Mouse (Mus musculus) erythroid progenitor cell, adult 5-6 weeks (primary cell): ENCODE measurements around the gene D5Ertd579e. TPM values are rescaled to one million over a fixed set of nuclear protein-coding genes. Genes with fewer than 3 reads are reported as not detected.

Experiments
- ATAC-seq: replicated peaks from 2 replicates; pipeline ENCODE4 v1.8.0; 2016; ENCODE audit warnings: moderate number of reproducible peaks, mild to moderate bottlenecking, moderate TSS enrichment, inconsistent platforms; ENCODE audit not compliant: poor library complexity, low FRiP score, severe bottlenecking
- total RNA-seq, 2 experiments: library from RNA; stranded (forward) in 1 of 2; stranded (reverse) in 1 of 2; fragments of 150-400 nt in 1 of 2; fragments of 186-747, 209-891 nt in 1 of 2; gene quantifications; 2 replicates each; pipeline versions ENCODE4 v1.2.3 to v1.2.4; 2015 to 2017; ENCODE audit warnings: low replicate concordance in 2 of 2

The D5Ertd579e gene
- total RNA-seq, 2 experiments from 2014 or later = 143 to 235 TPM

DNA sequence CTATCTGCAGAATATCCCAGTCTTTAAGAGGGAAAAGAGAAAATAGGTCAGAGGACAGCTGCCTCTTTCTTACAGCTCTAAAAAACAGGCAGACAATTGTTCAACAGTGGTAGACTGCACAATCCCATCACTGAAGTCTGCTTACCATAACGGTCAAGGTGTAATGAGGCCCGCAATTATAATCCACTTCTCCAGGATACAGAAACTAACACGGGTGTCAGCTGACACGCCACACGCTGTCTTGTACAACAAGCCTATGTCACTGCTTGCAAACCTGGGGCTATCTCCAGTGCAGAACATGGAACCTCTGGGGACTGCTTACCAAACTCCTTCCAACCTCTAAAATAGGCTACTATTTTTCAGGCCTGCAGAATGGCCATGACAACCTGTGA is 74.8 kb downstream of the D5Ertd579e start:
- ATAC-seq = peak; percentile 52

DNA sequence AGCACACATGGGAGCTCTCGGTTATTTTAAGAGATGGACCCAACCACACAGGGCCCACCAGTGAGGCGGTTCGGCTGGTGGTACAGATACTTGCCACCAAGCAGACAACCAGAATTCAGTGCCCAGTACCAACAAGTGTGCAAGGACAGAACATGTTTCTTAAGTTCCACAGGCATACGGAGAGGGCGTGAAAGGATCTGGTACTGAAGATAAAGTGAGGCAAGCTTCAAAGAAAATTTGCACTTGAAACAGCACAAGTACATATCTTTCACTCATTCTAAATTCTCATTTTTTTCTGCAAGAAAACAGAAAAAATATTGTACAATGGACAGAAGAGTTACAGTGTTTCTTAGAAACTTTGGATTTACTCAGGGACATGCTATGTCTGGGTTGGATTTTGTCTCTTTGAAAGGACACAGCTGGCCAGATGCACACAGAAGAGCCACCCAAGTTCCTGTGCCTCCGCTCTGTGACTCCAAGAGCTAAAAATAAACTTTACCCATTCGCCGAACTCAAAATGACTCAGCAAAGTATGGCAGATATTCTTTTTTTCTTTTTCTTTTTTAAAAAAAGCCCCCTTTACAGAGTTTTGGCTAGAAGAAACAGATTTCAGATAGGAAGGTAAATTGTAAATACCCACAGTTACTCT is 75.3 kb downstream of the D5Ertd579e start:
- ATAC-seq = peak; percentile 88

DNA sequence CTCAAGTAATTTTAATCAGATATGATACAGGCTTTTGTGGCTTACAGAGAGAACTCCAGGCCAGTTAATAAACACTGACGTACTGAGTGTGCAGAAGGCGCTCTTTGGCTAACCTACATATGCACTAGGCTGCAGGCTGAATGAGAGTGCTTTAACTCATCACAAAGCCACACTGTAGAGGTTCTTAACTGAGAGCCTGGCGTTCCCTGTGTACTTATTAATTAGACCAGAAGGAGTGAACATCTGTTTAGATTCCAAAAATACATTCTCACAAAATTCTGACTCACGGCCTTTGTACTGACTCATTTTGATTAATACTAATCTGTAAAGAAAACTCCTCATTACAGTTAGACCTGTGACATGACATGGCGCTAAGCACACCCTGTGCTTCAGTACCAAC is 76.9 kb downstream of the D5Ertd579e start:
- no peak for ATAC-seq

DNA sequence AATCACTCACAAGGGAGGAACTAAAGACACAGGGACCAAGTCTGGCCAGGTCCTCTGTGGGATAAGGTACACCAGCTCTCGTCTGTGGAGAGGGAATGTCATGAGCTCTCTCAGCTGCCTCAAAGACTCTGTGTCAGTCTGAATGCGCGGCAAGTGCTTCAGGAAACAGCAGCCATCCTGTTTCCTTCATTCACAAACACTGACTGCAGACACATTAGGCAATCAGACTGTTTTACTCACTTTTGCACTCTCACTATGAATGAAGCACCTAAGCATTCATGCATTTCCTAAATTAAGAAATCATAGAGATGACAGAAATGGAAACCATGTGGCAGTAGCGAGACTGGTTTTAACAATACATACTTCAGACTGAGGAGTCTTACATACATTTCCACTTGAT is 77.5 kb downstream of the D5Ertd579e start:
- no peak for ATAC-seq

DNA sequence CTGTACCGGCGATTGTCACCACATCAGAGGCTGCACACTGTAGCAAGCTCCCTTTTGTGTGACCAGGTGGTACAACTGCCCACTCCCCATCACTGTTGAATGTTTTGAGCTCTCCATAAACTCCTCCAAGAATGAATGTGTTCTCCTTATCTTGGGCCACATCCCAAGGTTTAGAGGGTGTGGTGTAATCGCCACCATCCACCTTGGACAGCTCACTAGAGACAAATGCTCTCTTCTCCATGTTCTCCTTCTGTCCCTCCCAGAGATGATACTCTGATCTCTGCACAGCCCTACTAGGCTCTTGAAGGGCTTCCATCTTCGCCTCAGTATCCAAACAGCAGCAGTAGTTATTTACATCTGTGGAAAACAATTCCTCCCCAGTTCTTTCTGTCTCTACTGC is 81.7 kb downstream of the D5Ertd579e start:
- peak; percentile 84 for ATAC-seq

DNA sequence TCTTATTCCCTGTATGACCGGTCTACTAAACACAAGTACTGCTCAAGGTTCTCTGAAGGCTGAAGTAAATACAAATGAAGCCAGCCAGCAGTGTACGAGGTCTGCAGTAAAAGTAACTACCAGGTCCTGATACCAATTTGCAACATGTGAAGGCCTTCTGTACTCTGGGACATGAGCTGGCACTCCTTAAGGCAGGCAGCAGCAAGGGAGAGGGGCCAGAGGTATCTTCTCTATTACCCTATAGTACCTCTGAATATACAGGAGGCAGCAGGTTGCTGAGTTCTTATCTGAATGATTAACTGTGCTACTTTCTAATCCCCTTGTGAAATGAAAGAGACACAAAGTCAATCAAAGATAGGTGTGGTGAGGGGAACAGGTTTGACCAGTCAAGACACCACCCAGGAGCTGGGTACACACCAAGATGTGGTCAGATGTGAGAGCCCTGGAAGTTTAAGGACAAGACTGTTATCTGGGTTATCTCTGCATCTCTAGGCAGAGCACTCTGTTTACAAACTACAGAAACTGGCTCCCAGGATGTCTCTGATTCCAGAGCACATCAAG is 86.8 kb downstream of the D5Ertd579e start:
- ATAC-seq = no peak

DNA sequence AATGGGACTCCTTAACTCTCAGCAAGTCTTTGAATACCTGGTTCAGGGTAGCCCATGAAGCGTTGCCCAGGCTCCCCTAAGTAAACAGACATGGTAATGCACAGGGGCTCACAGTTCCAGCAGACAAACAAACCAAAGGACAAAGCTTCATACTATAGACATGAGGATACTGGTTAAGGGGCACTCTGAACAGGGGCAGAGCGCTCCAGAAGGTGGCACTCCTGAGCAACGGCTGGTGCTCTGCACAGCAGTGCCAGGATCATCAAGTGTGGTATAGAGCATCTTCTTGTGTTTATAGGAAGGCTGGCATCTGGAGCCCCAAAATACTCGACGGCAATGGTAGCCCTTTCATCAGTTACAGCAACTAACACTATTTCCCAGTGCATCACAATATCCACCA is 92.8 kb downstream of the D5Ertd579e start:
- ATAC-seq = peak; percentile 59

DNA sequence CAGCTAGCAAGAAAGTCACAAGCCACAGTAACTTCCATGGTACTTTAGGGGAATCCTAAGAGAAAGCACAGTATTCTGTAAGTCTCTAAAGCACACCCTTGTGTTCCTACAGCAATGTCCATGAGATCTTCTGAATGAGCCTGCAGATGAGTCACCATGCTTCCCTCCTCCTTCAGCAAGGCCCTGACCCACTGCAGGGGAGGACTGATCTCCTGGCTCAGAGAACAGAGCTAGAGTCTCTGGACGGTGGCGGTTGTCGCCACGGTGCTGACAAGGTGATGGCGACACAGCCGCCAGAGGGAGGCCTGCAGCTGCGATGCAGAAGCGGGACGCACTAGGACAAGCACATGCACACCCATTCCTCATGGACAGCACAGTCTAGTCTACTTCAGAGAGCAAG is 93.8 kb downstream of the D5Ertd579e start:
- no peak for ATAC-seq

DNA sequence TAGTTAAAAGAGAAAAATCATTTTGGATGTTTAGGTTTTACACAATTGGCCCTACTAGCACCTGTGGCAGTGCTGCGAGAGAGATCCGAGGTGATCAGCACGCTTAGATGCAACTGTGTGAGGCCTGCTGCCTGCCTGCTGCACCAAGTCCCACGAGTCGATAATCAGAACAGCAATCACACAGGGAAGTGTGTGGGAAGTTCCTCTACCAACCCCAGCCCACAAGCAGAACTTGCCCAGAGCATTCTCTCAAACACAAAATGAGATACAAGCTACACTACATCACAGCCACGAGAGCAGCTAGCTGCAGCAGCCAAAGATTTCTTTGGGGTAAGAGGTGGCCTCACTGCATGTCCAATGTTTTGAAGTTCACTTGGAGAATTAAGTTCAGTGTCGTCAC is 94.3 kb downstream of the D5Ertd579e start:
- ATAC-seq = no peak

DNA sequence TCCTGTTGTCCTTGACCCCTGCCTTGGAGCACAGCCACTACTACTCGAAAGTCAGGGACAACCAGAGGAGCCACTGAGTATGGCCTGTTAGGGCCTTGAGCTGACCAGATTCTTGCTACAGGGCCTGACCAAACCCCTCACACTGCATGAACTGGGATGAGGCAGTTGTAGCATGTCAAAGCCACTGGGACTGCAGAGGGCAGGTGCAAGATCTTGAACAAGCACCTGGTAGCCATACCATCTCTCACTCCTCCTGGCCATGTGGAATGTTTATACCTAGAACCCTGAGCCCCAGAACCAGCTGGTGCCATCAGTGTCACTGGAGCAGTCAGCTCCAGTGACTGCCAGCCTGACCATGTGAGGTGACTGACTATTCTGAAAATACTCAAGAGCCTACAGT is 96.9 kb downstream of the D5Ertd579e start:
- 0 out of 2 replicates have a peak, but pooled peaks have one; percentile 12 for ATAC-seq

DNA sequence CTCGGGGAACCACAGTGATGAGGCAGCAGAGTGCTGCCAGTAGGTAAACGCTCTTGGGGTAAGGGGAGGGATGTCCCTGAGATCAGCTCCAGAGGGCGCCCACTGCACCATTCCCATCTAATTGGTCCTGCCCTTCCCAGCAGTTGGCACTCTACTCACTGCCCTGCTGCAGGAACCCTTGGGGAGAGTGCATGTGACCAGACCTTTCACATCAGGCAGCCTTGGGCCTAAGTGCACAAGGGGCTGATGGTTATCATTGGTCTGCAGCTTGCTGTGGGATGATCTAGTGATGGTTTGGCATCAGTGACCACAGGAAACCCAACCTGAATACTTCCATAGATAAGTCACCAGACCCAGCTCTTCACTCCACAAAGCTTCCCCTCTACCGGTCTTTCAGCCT is 98.2 kb downstream of the D5Ertd579e start:
- no peak for ATAC-seq

DNA sequence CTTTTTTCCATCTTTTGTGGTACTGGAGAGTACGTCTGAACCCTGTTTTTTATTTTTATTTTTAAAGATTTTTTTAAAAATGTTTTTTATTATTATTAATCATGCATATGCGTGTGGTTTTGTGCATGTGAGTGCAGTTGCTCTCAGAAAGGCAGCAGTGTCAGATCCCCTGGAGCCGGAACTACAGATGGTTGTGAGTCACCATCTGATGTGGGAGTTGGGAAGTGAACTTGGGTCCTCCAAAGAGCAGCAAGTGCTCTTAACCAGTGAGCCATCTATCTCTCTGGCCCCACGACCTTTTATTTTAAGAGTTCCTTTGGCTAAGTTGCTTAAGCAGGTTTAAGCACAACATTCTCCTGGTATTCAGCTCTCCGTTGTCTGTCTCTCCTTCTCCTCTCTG is 99.6 kb downstream of the D5Ertd579e start:
- no peak for ATAC-seq

DNA sequence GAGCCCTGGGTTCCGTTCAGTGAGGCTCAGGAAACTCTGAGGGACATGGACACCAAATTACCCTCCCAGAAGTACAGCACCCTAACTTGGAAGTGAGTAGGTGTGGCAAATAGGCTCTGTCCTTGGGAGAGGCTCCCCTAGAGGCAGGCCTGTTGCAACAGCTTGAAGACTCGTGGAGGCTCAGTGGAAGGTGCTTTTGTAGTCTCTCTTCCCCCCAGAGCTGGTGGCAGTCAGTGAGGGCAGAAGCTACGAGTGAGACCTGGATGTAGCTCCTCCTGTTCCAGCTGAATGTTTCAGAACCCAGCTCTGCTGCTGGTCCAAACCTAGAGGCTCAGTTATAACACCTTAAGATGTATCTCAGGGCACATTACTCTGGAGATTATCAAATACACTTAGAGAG is 100.7 kb downstream of the D5Ertd579e start:
- no peak for ATAC-seq

DNA sequence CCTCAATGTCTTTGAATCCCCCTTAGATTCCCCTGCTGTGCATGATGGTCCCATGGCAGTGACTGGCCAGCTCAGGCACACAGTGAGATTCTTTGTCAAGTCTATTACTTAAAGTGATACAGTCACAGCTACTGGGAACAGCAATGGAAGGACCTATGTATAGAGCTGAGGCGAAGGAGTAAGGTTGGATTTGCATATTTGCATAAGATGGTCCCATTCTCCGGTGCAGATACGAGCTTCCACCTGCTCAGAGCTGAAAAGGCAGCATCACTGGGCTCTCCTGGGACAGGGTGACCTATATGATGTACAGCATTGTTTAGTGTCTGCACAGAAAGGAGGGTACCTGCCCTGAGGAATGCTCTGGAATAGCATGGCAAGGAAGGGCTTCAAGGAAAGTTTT is 101.5 kb downstream of the D5Ertd579e start:
- ATAC-seq = no peak

DNA sequence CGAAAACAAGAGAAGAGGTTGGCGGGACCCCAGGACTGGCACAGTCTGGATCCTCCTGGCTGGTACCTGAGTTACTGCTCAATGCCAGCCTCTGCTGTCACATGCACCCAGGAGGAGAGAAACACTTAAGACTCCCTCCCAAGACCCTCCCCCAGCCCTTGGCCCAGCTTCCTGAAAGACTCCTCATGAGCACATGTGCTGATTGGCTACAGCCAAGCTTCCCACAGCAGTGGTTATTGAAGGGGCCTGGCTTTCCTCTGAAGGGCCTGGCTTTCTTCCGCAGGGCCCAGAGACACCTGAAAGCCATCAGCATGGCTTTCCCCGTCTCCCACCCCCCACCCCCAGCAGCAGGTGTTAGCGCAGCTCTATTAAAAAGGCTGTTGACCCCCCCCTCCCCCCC is 102.6 kb downstream of the D5Ertd579e start, which contains the start of gene Tbc1d14:
TSS of gene Tbc1d14 (minus strand) at position 101 of the 400 bp plus-strand sequence.
- no peak for ATAC-seq

DNA sequence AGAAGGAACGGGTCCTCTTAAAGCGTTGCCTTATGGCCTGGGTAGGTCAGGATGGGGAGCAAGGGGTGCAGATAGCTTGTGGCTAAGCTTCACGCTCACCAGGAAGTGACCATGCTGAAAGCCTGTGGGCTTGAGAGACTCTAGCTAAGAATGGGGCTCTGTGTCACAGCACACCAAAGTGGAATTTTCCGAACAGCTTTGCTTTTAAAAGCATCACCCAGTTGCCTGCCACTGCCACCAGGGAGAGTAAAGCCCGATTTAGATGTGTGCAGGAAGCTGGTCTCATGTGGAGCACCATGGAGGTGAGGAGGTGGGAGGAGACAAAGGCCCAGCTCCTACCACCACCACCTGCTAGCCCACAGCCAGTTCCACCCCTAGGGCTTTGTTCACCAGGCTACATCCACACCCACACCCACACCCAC is 105.3 kb downstream of the D5Ertd579e start:
- ATAC-seq = no peak

DNA sequence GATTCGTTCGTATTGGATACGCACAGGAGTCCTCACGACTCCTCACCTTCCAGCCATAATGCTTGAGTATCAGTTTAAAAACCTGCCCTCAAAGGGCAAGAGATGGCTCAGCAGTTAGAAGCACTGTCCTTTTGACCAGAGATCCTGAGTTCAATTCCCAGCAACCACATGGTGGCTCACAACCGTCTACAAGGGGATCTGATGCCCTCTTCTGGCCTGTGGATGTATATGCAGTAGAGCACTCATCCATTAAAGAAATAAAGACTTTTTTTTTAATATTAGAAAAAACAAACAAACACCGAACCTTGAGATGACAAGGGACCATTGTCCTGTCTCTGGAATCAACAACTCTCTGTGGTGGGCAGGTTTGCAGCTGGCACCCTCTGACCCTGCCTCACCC is 111.5 kb downstream of the D5Ertd579e start:
- no peak for ATAC-seq

DNA sequence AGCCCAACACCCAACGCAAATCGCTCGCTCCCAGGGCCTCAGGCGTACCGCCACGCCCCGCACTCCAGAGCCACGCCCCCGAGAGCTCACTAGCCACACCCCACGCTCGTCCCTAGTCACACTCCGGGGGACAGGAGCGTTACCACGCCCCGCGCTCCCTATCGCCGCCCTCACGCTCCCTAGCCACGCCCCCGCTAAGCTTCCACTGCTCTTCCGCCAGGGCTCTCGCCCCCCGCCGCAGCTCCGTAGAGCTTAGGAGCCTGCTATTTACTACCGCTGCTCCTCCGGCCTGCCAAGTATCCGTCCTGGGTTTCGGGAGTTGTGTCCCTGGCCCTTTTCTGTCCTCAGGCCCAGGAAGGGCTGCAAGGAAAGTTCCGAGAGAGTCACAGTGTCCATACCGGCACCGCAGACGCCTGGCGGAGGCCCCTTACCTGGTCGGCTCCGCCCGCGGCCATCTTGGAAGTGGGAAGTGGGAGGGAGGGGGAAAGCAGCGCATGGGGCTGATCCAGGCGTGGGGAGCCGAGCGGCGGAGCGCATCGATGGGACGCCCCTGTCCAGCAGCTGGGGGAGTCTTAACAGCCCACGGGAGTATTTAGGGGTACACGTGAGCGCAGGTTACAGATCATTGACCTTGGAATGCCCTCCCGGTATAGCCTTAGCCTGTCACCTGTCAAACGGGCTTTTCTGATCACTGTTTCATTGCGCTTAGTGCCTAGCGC is 113.7 kb downstream of the D5Ertd579e start:
- ATAC-seq = peak; percentile 89

DNA sequence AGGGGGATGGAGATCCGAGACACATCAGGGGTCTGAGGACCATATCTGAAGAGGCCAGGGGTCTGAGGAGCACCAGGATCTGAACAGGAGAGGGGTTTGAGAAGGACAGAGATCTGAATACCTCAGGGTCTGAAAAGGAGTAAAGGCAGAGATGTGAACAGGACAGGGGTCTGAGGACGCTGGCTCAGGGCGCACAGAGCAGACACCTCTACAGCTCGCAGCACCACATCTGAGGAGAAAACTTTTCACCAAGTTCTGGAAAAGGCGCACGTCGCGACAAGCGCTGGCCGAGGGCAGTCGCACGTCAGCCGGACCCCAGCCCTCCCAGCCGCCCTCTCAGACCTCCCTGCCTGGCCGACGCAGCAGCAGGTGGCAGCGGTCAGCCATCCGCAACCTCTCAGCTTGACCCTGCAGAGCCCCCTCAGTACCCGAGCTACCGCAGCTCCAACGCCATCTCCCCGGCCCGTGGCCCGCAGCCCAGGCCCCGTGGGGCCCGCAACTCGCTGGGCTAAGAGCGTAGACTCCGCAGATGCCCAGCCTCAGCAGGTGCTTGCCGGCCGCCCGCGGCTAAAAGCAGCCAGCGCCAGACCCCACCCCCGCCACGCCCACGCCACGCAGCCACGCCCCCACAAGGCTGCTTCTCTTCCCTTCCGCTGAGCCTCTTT is 114.4 kb downstream of the D5Ertd579e start:
- peak; percentile 0; the same call in 1 of the 2 replicates for ATAC-seq

DNA sequence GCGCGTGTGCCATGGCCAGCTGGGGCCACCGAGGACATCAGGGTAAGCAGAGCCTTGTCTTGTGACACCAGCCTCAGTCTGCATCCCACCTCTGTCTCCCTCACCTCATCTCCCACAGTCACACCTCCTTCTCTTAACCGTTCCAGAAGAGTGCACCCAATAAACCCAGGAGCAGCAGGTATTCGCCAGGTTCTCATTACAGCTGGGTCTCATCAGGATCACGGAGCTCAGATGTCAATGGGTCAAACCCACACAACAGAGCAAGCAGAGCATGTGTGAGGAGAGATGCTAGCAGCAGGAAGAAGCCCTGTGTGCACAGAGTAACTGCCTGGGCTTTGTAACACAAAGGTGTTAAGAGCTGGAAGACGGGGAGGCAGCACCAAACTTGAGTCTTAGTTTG is 115.9 kb downstream of the D5Ertd579e start:
- ATAC-seq = no peak

DNA sequence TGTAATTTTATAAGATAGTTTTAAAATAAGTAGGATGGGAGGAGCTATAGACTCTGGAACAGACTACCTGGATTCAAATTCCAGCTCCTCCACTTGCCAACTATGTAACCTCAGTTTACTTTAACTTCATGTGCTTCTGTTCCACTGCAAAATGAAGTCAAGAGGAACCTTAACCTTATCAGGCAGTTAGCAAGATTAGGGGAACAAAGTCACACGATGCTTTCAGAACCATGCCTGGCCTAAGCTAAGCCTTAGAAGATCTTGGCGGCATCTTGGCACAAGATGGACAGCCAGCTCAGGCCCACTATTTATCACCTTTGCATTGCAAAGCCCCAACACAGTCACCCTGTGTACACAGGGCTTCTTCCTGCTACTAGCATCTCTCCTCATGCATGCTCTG is 116.8 kb downstream of the D5Ertd579e start:
- no peak for ATAC-seq
